Mouse (Mus musculus) hindbrain, embryonic 16.5 days (tissue): Measurements from ENCODE around the gene Rnf141. TPM values are rescaled to one million over a fixed set of nuclear protein-coding genes. Genes with fewer than 3 reads are reported as not detected.

Experiments used
- ATAC-seq: fragments of 200-750 bp; cut with Nextera tagmentation; 2 replicates; pipeline ENCODE4 v1.8.0; 2017; ENCODE audit warnings: moderate TSS enrichment, moderate library complexity
- H3K27ac ChIP-seq: fragments of 300-500 bp; sonication (generic); 2 replicates; pipeline ENCODE4 v1.5.1; 2014; ENCODE audit warnings: low read depth, mild to moderate bottlenecking, control low read depth, low read length, moderate library complexity
- H3K27me3 ChIP-seq: fragments of 300-500 bp; sonication (generic); replicated peaks from 2 replicates; pipeline ENCODE4 v1.6.1; 2014; ENCODE audit warnings: low read length; ENCODE audit not compliant: control insufficient read depth, insufficient read depth
- H3K36me3 ChIP-seq: fragments of 300-500 bp; sonication (generic); 2 replicates; pipeline ENCODE4 v1.6.1; 2014; ENCODE audit warnings: mild to moderate bottlenecking, low read length, moderate library complexity, mixed read lengths; ENCODE audit not compliant: control insufficient read depth, insufficient read depth
- H3K4me1 ChIP-seq: fragments of 300-500 bp; sonication (generic); 2 replicates; pipeline ENCODE4 v1.6.1; 2014; ENCODE audit warnings: low read depth, low read length; ENCODE audit not compliant: control insufficient read depth, insufficient read depth
- H3K4me2 ChIP-seq: fragments of 300-500 bp; sonication (generic); 2 replicates; pipeline ENCODE4 v1.6.1; 2014; ENCODE audit warnings: mild to moderate bottlenecking, low read length, control low read depth, moderate library complexity
- H3K4me3 ChIP-seq: fragments of 300-500 bp; sonication (generic); 2 replicates; pipeline ENCODE4 v1.5.1; 2014; ENCODE audit warnings: mild to moderate bottlenecking, low read length, control low read depth, moderate library complexity
- H3K9ac ChIP-seq: fragments of 300-500 bp; sonication (generic); 2 replicates; pipeline ENCODE4 v1.6.1; 2014; ENCODE audit warnings: low read depth, mild to moderate bottlenecking, control low read depth, low read length, moderate library complexity
- H3K9me3 ChIP-seq: fragments of 300-500 bp; sonication (generic); 2 replicates; pipeline ENCODE4 v1.6.1; 2014; ENCODE audit warnings: mild to moderate bottlenecking, low read length, moderate library complexity; ENCODE audit not compliant: control insufficient read depth
- WGBS: fragments of 180-500 bp; shearing (Covaris S2); extraction: QIAGEN DNeasy Blood & Tissue Kit; methylation state at CpG from one replicate; pipeline ENCODE4 v1.1.7; 2014; 5-methylcytosine and 5-hydroxymethylcytosine counted together
- polyA plus RNA-seq: library from polyadenylated mRNA; unstranded; fragments of >200 nt; fragmentation: Nextera tagmentation; extraction: Ambion mirVana; gene quantifications from 2 replicates; pipeline ENCODE4 v1.2.1, GENCODE M21; 2015

Gene Rnf141
- polyA plus RNA-seq, 1 experiment from 2014 or later: 48.9 TPM

DNA sequence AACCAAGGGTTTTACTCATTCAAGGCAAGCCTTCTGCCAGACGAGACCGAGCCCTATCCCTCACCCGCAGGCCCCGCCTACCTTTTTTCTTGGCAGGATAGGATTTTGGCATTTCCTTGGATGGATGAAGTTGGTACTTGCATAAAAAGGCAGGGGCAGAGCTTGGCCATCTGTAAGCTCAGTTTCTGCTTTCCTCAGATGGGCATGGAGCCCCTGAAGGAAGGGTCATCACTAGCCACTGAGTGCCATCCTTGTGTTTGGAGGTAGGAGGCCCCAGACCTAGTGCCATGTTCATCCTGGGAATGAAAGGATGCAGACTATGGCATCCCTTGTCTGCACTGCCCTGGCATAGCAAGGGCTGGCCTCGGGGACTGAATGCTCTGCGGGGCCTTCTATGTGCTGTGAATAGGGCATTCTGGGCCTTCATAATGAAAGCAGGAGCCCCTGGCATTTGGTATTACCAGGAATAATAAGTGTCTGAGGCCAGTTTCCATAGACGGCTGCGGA is 64.6 kb downstream of the Rnf141 start:
- Histone ChIP-seq H3K27me3 (no peaks in the 10 kb centered on the region), H3K4me3 (no peak overlapping the region), H3K4me2 (no peak overlapping the region), H3K36me3 (no peaks in the 10 kb centered on the region), H3K4me1 (peaks cover 17% of the 10 kb centered on the region), H3K9me3 (no peaks in the 10 kb centered on the region), H3K27ac (peak overlapping the region; percentile 71), H3K9ac (no peak overlapping the region)
- peak; percentile 93 for ATAC-seq
- 74% methylated on average over 8 of the region's 8 CpGs for WGBS

DNA sequence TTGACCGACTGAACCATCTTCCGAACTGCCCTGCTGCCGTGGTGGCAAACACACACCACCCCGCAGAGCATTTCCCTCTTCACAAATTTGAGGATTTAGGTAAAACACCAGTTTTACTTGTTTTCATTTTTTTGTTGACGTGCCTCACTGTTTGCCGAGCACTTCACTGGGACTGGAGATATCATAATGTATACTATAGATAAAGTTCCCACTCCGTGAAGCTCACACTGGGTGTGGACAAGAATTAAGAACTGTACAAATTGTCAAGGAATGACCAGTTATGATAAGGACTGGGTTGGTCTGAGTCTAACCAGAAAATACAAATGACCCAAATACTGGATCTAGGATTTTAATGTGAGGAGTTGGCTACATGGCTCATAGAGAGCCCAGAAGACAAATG is 65.3 kb downstream of the Rnf141 start:
- no peaks in the 10 kb centered on the region for H3K36me3 ChIP-seq
- H3K4me1 ChIP-seq: peaks cover 22% of the 10 kb centered on the region
- no peak for ATAC-seq
- H3K4me3 ChIP-seq: no peak overlapping the region
- WGBS: 96% methylated on average over 7 of the region's 7 CpGs
- no peak overlapping the region for H3K9ac ChIP-seq
- no peak overlapping the region for H3K4me2 ChIP-seq
- peak overlapping the region; percentile 71 for H3K27ac ChIP-seq
- no peaks in the 10 kb centered on the region for H3K9me3 ChIP-seq
- no peaks in the 10 kb centered on the region for H3K27me3 ChIP-seq

DNA sequence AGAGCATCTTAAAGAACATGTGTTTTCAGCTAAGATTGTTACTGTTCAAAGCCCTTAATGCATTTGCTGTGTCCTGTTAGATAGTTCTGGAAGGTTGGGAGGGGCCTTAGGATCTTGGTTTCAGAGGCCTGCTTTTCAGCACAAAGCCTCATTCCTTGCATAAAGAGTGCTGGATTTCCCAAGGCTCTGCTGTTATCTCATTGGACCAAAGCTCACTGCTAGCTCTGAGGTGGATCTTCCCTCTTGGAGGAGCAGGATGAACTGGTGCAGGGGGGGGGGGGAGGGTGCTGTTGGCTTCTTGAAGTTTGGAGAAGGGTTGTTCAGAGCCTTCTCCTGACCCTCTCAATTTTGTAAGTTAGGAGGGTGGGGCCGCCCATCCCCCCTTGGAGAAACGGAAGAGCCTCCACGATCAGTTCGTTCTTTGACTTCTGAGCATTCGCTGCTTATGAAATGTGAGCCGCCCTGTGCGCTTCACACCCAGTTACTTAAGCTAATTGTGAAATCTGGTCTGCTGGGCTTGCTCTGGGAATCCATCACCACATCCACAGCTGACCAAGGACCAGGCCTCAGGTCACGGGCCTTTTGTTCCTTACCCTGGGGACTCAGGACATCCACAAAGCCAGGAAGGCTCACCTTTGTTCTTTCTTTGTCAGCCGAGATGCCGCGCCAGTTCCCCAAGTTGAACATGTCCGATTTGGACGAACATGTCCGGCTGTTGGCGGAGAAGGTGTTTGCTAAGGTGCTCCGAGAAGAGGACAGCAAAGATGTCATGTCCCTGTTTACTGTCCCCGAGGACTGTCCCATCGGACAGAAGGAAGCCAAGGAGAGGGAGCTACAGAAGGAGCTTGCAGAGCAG is 66.9 kb downstream of the Rnf141 start:
- Histone ChIP-seq H3K9me3 (no peaks in the 10 kb centered on the region), H3K36me3 (no peaks in the 10 kb centered on the region), H3K9ac (no peak overlapping the region), H3K27me3 (no peaks in the 10 kb centered on the region), H3K4me2 (no peak overlapping the region), H3K27ac (no peak overlapping the region), H3K4me3 (no peak overlapping the region), H3K4me1 (peaks cover 32% of the 10 kb centered on the region)
- WGBS: 74% methylated on average over 18 of the region's 18 CpGs
- no peak for ATAC-seq

DNA sequence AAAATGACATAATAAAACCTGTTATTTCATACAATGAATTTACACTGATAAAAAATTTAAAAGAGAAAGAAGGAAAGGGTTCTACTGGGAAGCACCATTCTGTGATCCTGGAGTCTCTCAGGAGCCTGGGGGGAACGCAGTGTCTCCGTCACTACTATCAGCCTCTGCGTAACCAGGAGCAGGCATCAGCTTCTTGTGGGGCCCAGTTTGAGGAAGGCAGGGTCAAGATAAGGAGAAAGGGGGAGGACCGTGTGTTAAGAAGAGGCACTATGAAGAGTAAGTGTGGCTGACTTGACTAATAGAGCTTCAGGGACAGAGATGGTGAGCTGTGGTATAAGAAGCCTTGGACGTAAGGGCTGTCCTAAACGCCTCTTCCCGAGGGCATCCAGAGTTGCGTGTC is 69.6 kb downstream of the Rnf141 start:
- Histone ChIP-seq H3K36me3 (no peaks in the 10 kb centered on the region), H3K27ac (no peak overlapping the region), H3K9ac (no peak overlapping the region), H3K4me3 (no peak overlapping the region), H3K9me3 (no peaks in the 10 kb centered on the region), H3K4me1 (peaks cover 14% of the 10 kb centered on the region), H3K27me3 (no peaks in the 10 kb centered on the region), H3K4me2 (no peak overlapping the region)
- 86% methylated on average over 8 of the region's 8 CpGs for WGBS
- no peak for ATAC-seq

DNA sequence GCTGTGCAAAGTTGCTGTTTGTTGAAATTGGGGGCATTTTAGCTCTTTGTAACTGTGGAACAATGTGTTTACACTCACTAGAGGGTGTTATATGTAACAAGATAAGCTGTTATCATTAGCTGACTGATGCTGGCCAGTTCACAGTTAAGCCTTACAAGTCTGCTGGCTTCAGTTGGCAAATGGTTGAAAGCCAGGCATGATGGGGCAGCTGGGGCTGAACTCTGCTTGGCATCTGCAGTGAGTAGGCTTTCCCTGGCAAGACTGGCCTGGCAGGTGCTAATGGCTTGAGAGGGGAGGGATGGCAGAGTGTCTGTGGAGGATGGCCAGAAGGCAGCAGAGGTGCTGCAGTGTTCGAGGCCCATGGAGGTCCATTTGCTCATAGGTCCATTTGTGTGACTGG is 70.2 kb downstream of the Rnf141 start:
- peak overlapping the region; percentile 45 for H3K9ac ChIP-seq
- H3K4me2 ChIP-seq: peak overlapping the region; percentile 38

DNA sequence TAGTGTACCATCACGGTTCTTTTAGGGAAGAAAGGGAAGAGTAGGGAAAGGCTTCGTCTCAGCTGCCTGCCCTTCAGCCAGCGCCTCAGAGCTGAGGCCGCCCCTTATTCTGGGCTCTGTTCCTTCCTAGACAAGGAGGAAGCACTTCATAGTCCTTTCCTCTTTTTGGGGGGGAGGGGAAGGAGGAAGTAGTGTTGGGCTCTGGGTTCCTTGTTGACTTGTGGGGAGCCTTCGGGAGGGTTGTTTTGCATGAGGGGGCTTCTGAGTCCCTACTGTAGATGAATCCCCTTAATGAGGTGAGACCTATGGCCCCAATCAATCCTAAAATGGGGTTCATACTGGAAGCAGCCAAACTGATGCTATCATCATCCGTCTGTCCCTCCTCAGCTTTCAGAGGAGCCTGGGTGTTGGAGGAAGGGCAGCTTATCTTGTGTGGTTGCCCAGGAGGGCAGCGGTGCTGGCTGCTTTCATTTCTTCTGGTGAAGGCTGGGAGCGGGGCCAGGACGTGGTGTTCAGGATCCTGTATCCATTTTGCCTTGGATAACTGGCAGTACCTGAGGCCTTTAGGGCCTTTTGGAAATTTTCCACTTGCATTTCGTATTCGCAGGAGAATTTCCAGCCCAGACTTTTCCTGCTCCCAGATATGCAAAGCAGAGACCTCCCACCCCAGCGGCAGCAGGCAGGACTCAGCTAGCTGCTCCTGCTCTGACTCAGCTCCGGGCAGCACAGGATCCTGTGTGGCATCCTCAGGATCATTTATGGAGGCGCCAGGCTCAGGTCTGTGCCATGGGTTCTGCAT is 70.9 kb downstream of the Rnf141 start:
- H3K27ac ChIP-seq: peak overlapping the region; percentile 84
- peak overlapping the region; percentile 45 for H3K9ac ChIP-seq
- peaks cover 22% of the 10 kb centered on the region for H3K4me1 ChIP-seq
- H3K27me3 ChIP-seq: no peaks in the 10 kb centered on the region
- WGBS: 45% methylated on average over 14 of the region's 14 CpGs
- ATAC-seq: peak; percentile 57; the same call in 1 of the 2 replicates
- no peaks in the 10 kb centered on the region for H3K36me3 ChIP-seq
- H3K9me3 ChIP-seq: no peaks in the 10 kb centered on the region
- peak overlapping the region; percentile 38 for H3K4me2 ChIP-seq
- no peak overlapping the region for H3K4me3 ChIP-seq

More for the DNA sequence above, 70.2 kb downstream of the Rnf141 start:
- Histone ChIP-seq H3K4me3 (no peak overlapping the region), H3K9me3 (no peaks in the 10 kb centered on the region), H3K4me1 (peaks cover 16% of the 10 kb centered on the region), H3K36me3 (no peaks in the 10 kb centered on the region), H3K27me3 (no peaks in the 10 kb centered on the region), H3K27ac (peak overlapping the region; percentile 84)
- WGBS: 52% methylated on average over 1 of the region's 1 CpGs
- ATAC-seq: peak; percentile 77

DNA sequence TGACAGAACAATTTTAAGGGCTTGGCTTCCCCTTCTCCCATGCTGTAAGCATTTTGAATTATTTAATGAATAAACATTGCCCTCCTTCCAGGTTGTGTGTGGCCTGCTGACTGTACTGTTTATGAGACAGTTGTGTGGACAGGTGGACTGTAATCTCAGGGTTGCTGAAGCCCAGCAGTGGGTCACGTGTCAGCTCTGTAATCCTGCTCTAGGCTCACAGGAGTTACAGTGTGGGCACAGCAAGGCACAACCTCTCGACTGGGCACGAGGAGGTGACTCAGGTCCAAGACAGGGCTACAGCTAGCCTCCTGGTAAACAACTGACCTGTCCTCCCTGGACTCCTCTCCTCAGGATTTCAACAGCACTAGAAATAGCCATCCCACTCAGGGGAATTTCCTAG is 71.9 kb downstream of the Rnf141 start:
- Histone ChIP-seq H3K36me3 (no peaks in the 10 kb centered on the region), H3K9me3 (no peaks in the 10 kb centered on the region), H3K27me3 (no peaks in the 10 kb centered on the region), H3K9ac (no peak overlapping the region), H3K4me2 (no peak overlapping the region), H3K4me1 (peaks cover 27% of the 10 kb centered on the region), H3K27ac (no peak overlapping the region), H3K4me3 (no peak overlapping the region)
- WGBS: 87% methylated on average over 3 of the region's 3 CpGs
- ATAC-seq: no peak

DNA sequence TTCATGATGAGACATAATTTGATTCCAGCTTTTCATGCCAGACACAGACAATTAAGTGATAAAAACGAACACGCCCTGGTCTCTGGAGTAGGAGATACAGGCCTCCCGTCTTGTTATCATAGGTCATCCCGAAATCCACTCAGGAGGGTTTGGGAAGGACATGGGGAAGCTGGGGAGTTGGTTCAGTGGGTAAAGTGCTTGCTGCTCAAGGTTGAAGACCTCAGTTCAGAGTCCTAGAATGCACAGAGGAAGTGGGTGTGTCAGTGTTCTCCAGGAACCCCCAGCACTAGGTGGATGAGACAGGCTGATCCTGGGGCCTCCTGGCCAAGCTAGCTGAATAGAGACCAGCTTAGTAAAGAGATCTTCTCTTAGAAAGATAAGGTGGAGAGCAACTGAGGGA is 73.3 kb downstream of the Rnf141 start:
- ATAC-seq: no peak
- H3K27me3 ChIP-seq: no peaks in the 10 kb centered on the region
- no peak overlapping the region for H3K27ac ChIP-seq
- no peak overlapping the region for H3K9ac ChIP-seq
- no peaks in the 10 kb centered on the region for H3K36me3 ChIP-seq
- no peak overlapping the region for H3K4me3 ChIP-seq
- 95% methylated on average over 4 of the region's 4 CpGs for WGBS
- H3K9me3 ChIP-seq: no peaks in the 10 kb centered on the region
- H3K4me2 ChIP-seq: no peak overlapping the region
- H3K4me1 ChIP-seq: peaks cover 27% of the 10 kb centered on the region

DNA sequence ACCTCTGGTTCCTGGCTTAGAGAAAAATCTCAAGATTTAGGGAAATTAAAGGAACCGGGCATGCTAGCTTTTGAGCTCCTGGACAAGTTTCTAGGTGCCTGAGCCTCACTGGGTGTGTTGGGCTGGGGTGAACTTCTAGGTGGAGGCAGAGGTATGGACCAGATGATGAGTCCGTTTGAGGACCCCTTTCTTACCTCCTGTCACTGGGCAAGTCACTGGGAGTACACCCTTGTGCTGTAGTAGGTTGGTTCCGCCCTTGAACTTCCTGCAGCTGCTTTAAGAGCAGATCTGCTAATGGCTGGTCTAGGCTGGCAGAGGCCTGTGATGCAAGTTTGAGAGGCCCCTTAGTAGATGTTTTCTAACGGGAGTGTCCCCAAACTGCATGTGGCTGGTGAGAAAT is 75.2 kb downstream of the Rnf141 start:
- ATAC-seq: peak; percentile 5; the same call in 1 of the 2 replicates
- no peaks in the 10 kb centered on the region for H3K27me3 ChIP-seq
- H3K9ac ChIP-seq: peak overlapping the region; percentile 84
- peak overlapping the region; percentile 16 for H3K27ac ChIP-seq
- WGBS: 52% methylated on average over 4 of the region's 4 CpGs
- H3K36me3 ChIP-seq: no peaks in the 10 kb centered on the region
- peak overlapping the region; percentile 58 for H3K4me3 ChIP-seq
- peak overlapping the region; percentile 93 for H3K4me2 ChIP-seq
- H3K9me3 ChIP-seq: no peaks in the 10 kb centered on the region
- H3K4me1 ChIP-seq: peaks cover 24% of the 10 kb centered on the region
